Mouse (Mus musculus): ENCODE results near the gene Junb. TPM values are rescaled to one million over a fixed set of nuclear protein-coding genes. Genes with fewer than 3 reads are reported as not detected.

Gene Junb
- 10 to 100 TPM; 39.3 to 88.9 (median 65.7) TPM for total RNA-seq (2022)

GRCm38 (mm10) chr8:84978248-84978940 is at the start of gene Junb:
TSS of gene Junb (minus strand) at chr8:84978718.
- DNase-seq (ENCODE audit: low spot score in 2 of 2) = peak; percentile 97

- no peak for DNase-seq (ENCODE audit: low spot score in 2 of 2)
Measured at GRCm38 (mm10) chr8:85027922-85028321, 49.4 kb upstream of the Junb start.

GRCm38 (mm10) chr8:85027516-85027855 is 49.0 kb upstream of the Junb start:
- no peak for DNase-seq (ENCODE audit: low spot score in 2 of 2)

GRCm38 (mm10) chr8:85026670-85027515 is 48.4 kb upstream of the Junb start, which contains the start of gene Trir:
TSS of gene Trir (plus strand) at chr8:85026823.
- DNase-seq (ENCODE audit: low spot score in 2 of 2) = peak; percentile 92 to 95

GRCm38 (mm10) chr8:85025098-85025932 is 46.8 kb upstream of the Junb start, which contains the start of gene Asna1:
TSS of gene Asna1 (minus strand) at chr8:85025281.
- DNase-seq (ENCODE audit: low spot score in 2 of 2) = peak; percentile 76 to 87

GRCm38 (mm10) chr8:85023846-85024245 is 45.3 kb upstream of the Junb start:
- no peak for DNase-seq (ENCODE audit: low spot score in 2 of 2)

- no peak for DNase-seq (ENCODE audit: low spot score in 2 of 2)
Measured at GRCm38 (mm10) chr8:85021514-85022055, 43.1 kb upstream of the Junb start.

GRCm38 (mm10) chr8:85017209-85017608 is 38.7 kb upstream of the Junb start:
- DNase-seq (ENCODE audit: low spot score in 2 of 2) = no peak

- DNase-seq (ENCODE audit: low spot score in 2 of 2) = no peak
Measured at GRCm38 (mm10) chr8:85016724-85017123, 38.2 kb upstream of the Junb start.

- DNase-seq (ENCODE audit: low spot score in 2 of 2) = no peak
Measured at GRCm38 (mm10) chr8:85014431-85014830, 35.9 kb upstream of the Junb start, which contains the start of gene Best2. TSS of gene Best2 (minus strand) at chr8:85014531.

- DNase-seq (ENCODE audit: low spot score in 2 of 2) = peak; percentile 63 to 66
Measured at GRCm38 (mm10) chr8:85013230-85013840, 34.8 kb upstream of the Junb start.

GRCm38 (mm10) chr8:85011242-85011641 is 32.7 kb upstream of the Junb start:
- DNase-seq (ENCODE audit: low spot score in 2 of 2) = no peak

GRCm38 (mm10) chr8:85007686-85008085 is 29.2 kb upstream of the Junb start:
- no peak for DNase-seq (ENCODE audit: low spot score in 2 of 2)

GRCm38 (mm10) chr8:84997649-84998295 is 19.3 kb upstream of the Junb start:
- peak; percentile 72 to 80 for DNase-seq (ENCODE audit: low spot score in 2 of 2)

GRCm38 (mm10) chr8:84996978-84997377 is 18.5 kb upstream of the Junb start:
- no peak for DNase-seq (ENCODE audit: low spot score in 2 of 2)

GRCm38 (mm10) chr8:84995680-84996079 is 17.2 kb upstream of the Junb start:
- no peak for DNase-seq (ENCODE audit: low spot score in 2 of 2)

GRCm38 (mm10) chr8:84994375-84994774 is 15.9 kb upstream of the Junb start:
- DNase-seq (ENCODE audit: low spot score in 2 of 2) = no peak

- DNase-seq (ENCODE audit: low spot score in 2 of 2) = peak in 1 of 2 experiments; percentile 69
Measured at GRCm38 (mm10) chr8:84990836-84991235, 12.3 kb upstream of the Junb start.

GRCm38 (mm10) chr8:84990349-84990748 is 11.8 kb upstream of the Junb start, which contains the start of gene Hook2:
TSS of gene Hook2 (plus strand) at chr8:84990603.
- peak; percentile 92 to 95 for DNase-seq (ENCODE audit: low spot score in 2 of 2)

GRCm38 (mm10) chr8:84989810-84990209 is 11.3 kb upstream of the Junb start:
- peak; percentile 75 to 80 for DNase-seq (ENCODE audit: low spot score in 2 of 2)
